Mouse (Mus musculus) megakaryocyte, embryonic 14.5 days (primary cell): ENCODE measurements around the gene Gm13043. TPM values are rescaled to one million over a fixed set of nuclear protein-coding genes. Genes with fewer than 3 reads are reported as not detected.
"Not testable (repeated sequence)": the region's sequence is repeated elsewhere in the genome, so short reads cannot be mapped to it uniquely, and the experiment has no call there.

Source experiments
- H3K27me3 ChIP-seq: replicated peaks from 2 replicates; pipeline ENCODE3; 2012; ENCODE audit warnings: inconsistent platforms
- H3K36me3 ChIP-seq: replicated peaks from 2 replicates; pipeline ENCODE3; 2012; ENCODE audit warnings: low read length, inconsistent platforms, mixed read lengths
- H3K4me1 ChIP-seq: 2 replicates; pipeline ENCODE4 v1.6.1; 2012; ENCODE audit warnings: inconsistent platforms
- H3K4me3 ChIP-seq: replicated peaks from 2 replicates; pipeline ENCODE3; 2012; ENCODE audit warnings: moderate library complexity, mild to moderate bottlenecking, inconsistent platforms
- H3K9me3 ChIP-seq: 2 replicates; pipeline ENCODE4 v1.6.1; 2012; ENCODE audit warnings: inconsistent platforms
- FLI1 ChIP-seq: IDR thresholded peaks from 2 replicates; pipeline ENCODE4 v1.6.1; 2012; ENCODE audit warnings: low read length, inconsistent platforms, mixed read lengths
- GATA1 ChIP-seq: IDR thresholded peaks from 3 replicates; pipeline ENCODE4 v1.6.1; 2012; ENCODE audit warnings: mixed read lengths, low read length, inconsistent platforms, borderline replicate concordance
- polyA plus RNA-seq: library from polyadenylated mRNA; stranded (reverse); fragments of >175 nt; gene quantifications from 2 replicates; pipeline ENCODE4 v1.2.3, GENCODE M21; 2012; ENCODE audit warnings: low replicate concordance; ENCODE audit not compliant: insufficient read depth

Gene Gm13043
- not detected in 2 replicates for polyA plus RNA-seq

GRCm38 (mm10) chr4:143511043-143511442, at the start of gene Gm13043:
Gm13043 (plus strand) TSS chr4:143511343.
- Histone ChIP-seq H3K4me1 (no peaks in the 10 kb centered on the region), H3K4me3 (no peak within 1 kb of the TSS), H3K27me3 (no peaks in the 10 kb centered on the region), H3K36me3 (no peaks in the 10 kb centered on the region), H3K9me3 (no peaks in the 10 kb centered on the region; the same call in 1 of the 2 replicates)
- TF ChIP-seq GATA1 (no peak), FLI1 (no peak)

- H3K4me3 ChIP-seq, H3K4me1 ChIP-seq, H3K27me3 ChIP-seq, H3K9me3 ChIP-seq, H3K36me3 ChIP-seq: not testable (repeated sequence)
These were observed 24.5 kb downstream of the Gm13043 start, which contains the start of gene Gm13040 for GRCm38 (mm10) chr4:143535654-143536053. Gm13040 (plus strand) TSS chr4:143535954.

GRCm38 (mm10) chr4:143551400-143551799, 40.3 kb downstream of the Gm13043 start, which contains the start of the genes BC080695 and Gm13057:
BC080695 (plus strand) TSS chr4:143551700.
Gm13057 (plus strand) TSS chr4:143551709.
- not testable (repeated sequence) for H3K4me1 ChIP-seq, H3K36me3 ChIP-seq, H3K9me3 ChIP-seq, H3K27me3 ChIP-seq, H3K4me3 ChIP-seq

Other genes starting within 250 kb of the Gm13043 start
- not detected in 2 replicates for gene Pdpn, start 211.8 kb upstream of the Gm13043 start, polyA plus RNA-seq
- gene Lrrc38, start 161.6 kb upstream of the Gm13043 start, polyA plus RNA-seq = not detected in 2 replicates
- gene Pramel1, start 116.9 kb upstream of the Gm13043 start, polyA plus RNA-seq = not detected in 2 replicates
- gene Pramef8, start 98.9 kb upstream of the Gm13043 start, polyA plus RNA-seq = 0.29 TPM in 1 of 2 replicates, not detected in the other
- gene Oog4, start 61.0 kb upstream of the Gm13043 start, polyA plus RNA-seq = not detected in 2 replicates
- gene Gm13040, start 24.6 kb downstream of the Gm13043 start, polyA plus RNA-seq = not detected in 2 replicates
- gene BC080695, start 40.4 kb downstream of the Gm13043 start, polyA plus RNA-seq = not detected in 2 replicates
- not detected in 2 replicates for gene Gm13057, start 40.4 kb downstream of the Gm13043 start, polyA plus RNA-seq
- gene Gm13083, start 103.7 kb downstream of the Gm13043 start, polyA plus RNA-seq = not detected in 2 replicates
- not detected in 2 replicates for gene Gm13088, start 145.9 kb downstream of the Gm13043 start, polyA plus RNA-seq
- not detected in 2 replicates for gene Gm13089, start 191.4 kb downstream of the Gm13043 start, polyA plus RNA-seq
- gene Gm13078, start 208.1 kb downstream of the Gm13043 start, polyA plus RNA-seq = not detected in 2 replicates